Comparison of ENCODE assay signal across 38 mouse cellular contexts in the genomic region with DNA sequence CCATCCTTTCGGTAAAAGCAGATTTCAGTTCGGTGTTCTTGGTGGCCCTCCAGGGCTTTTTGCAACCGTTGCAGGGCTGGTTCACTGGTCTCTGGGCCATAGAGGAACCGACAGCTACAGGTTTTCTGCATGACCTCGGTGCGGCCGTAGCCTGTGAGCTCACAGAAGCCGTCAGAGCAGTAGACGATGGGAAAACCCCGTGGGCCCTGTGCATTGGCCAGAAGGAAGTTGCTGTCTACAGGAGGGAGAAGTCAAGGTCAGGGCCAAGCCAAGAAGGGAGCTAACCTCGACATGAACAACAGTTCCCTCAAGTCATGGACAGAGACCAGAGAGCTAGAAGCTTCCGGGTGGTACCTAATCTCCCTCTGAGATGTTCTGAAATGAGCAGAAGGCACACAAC. TPM values are rescaled to one million over a fixed set of nuclear protein-coding genes. Genes with fewer than 3 reads are reported as not detected.
DNase-seq lines count a peak whose midpoint lies in the region; ATAC-seq and TF ChIP-seq lines count a peak whose summit lies in the region.
"Had no signal": no experiment of that assay in that cellular context is flagged by ENCODE, and none has a peak within 500 bp of the region (broad histone marks: within the 10 kb centered on the region; RNA-seq: fewer than 3 reads in every experiment).

No protein-coding gene starts in this region.

- H3K4me1 ChIP-seq in midbrain, embryonic 15.5 days, result peaks cover 28% of the 10 kb centered on the region
- peaks cover 13% of the 10 kb centered on the region for H3K4me1 ChIP-seq in midbrain, embryonic 11.5 days (ENCODE audit: control insufficient read depth, insufficient read depth, low read length)
- no peaks in the 10 kb centered on the region for H3K4me1 ChIP-seq in lung, postnatal 0 days (ENCODE audit: insufficient read depth, low read depth, low read length)

- no peak overlapping the region for H3K27ac ChIP-seq in midbrain, embryonic 15.5 days
- H3K27ac ChIP-seq in midbrain, embryonic 11.5 days (ENCODE audit: low read depth, low read length), result no peak overlapping the region
- no peak overlapping the region for H3K27ac ChIP-seq in lung, postnatal 0 days (ENCODE audit: low read length)
- H3K27ac ChIP-seq: heart, embryonic 13.5 days; intestine, embryonic 15.5 days; kidney, postnatal 0 days; liver, embryonic 13.5 days; macrophage; neural tube, embryonic 12.5 days; stomach, embryonic 15.5 days had no signal

- no peak for ATAC-seq in midbrain, embryonic 15.5 days (replicated peaks)
- no peak for ATAC-seq in midbrain, embryonic 11.5 days (ENCODE audit: low FRiP score)
- ATAC-seq in lung, postnatal 0 days, result no peak
- ATAC-seq: forebrain, embryonic 14.5 days; intestine, embryonic 15.5 days; Patski had no signal

- intact Hi-C loops in heart, postnatal 25 days (cut with DNase I), result no loop called here

- no peak for TF ChIP-seq EP300 in lung, postnatal 0 days (IDR thresholded peaks at IDR 0.05)

- H3K36me3 ChIP-seq in midbrain, embryonic 15.5 days (replicated peaks), result peaks cover 9% of the 10 kb centered on the region; the same call in 1 of the 2 replicates
- no peaks in the 10 kb centered on the region for H3K36me3 ChIP-seq in midbrain, embryonic 11.5 days (ENCODE audit: control insufficient read depth, insufficient read depth, low read length)
- no peaks in the 10 kb centered on the region for H3K36me3 ChIP-seq in lung, postnatal 0 days (ENCODE audit: insufficient read depth, low read length)
- H3K36me3 ChIP-seq: heart, embryonic 13.5 days; intestine, embryonic 15.5 days; liver, embryonic 13.5 days; stomach, embryonic 15.5 days had no signal

- peak; percentile 86 for DNase-seq in heart, adult 11 months
- DNase-seq in heart, postnatal 25 days (ENCODE audit: low spot score), result no peak
- DNase-seq in midbrain, embryonic 11.5 days (ENCODE audit: low spot score, missing footprints), result no peak
- DNase-seq in B cell, adult 2 months, result peak; percentile 50 to 60
- peak; percentile 25 to 46 for DNase-seq in natural killer cell, adult 2 months (ENCODE audit: low spot score in 2 of 2)
- DNase-seq in lung, postnatal 0 days (ENCODE audit: low spot score), result no peak
- DNase-seq: adrenal gland, postnatal 10 days; cerebellum, adult 8-10 months; cerebellum, postnatal 36 days; gastrocnemius, postnatal 25 days; heart, postnatal 10 days; kidney, adult 8-10 months; kidney, postnatal 4 days; left cerebral cortex, postnatal 4 days; liver, embryonic 13.5 days; lung, adult 18-20 months; lung, postnatal 10 days; right cerebral cortex, postnatal 4 days had no signal

- H3K9ac ChIP-seq in midbrain, embryonic 15.5 days, result no peak overlapping the region
- no peak overlapping the region for H3K9ac ChIP-seq in midbrain, embryonic 11.5 days (ENCODE audit: low read length)
- H3K9ac ChIP-seq in lung, postnatal 0 days (replicated peaks; ENCODE audit: low read depth), result no peak overlapping the region
- H3K9ac ChIP-seq: heart, embryonic 13.5 days; intestine, embryonic 15.5 days; liver, embryonic 13.5 days; neural tube, embryonic 12.5 days; stomach, embryonic 15.5 days had no signal

- no peaks in the 10 kb centered on the region for H3K9me3 ChIP-seq in midbrain, embryonic 15.5 days
- H3K9me3 ChIP-seq in midbrain, embryonic 11.5 days (ENCODE audit: control insufficient read depth, low read length), result no peaks in the 10 kb centered on the region
- no peaks in the 10 kb centered on the region for H3K9me3 ChIP-seq in lung, postnatal 0 days (ENCODE audit: low read length)
- H3K9me3 ChIP-seq: heart, embryonic 13.5 days; intestine, embryonic 15.5 days; liver, embryonic 13.5 days; neural tube, embryonic 12.5 days; stomach, embryonic 15.5 days had no signal

- WGBS in midbrain, embryonic 15.5 days, result 90% methylated on average over 12 of the region's 12 CpGs
- 89% methylated on average over 12 of the region's 12 CpGs for WGBS in midbrain, embryonic 11.5 days
- 79% methylated on average over 12 of the region's 12 CpGs for WGBS in lung, postnatal 0 days

- peak overlapping the region; percentile 77 for H3K4me2 ChIP-seq in midbrain, embryonic 15.5 days
- no peak overlapping the region for H3K4me2 ChIP-seq in midbrain, embryonic 11.5 days
- no peak overlapping the region for H3K4me2 ChIP-seq in lung, postnatal 0 days (replicated peaks; ENCODE audit: low read depth, low read length)
- H3K4me2 ChIP-seq: heart, embryonic 13.5 days; intestine, embryonic 15.5 days; liver, embryonic 13.5 days; stomach, embryonic 15.5 days had no signal

- no peaks in the 10 kb centered on the region for H3K27me3 ChIP-seq in midbrain, embryonic 15.5 days (replicated peaks)
- H3K27me3 ChIP-seq in midbrain, embryonic 11.5 days (ENCODE audit: control insufficient read depth, insufficient read depth, low read length), result peaks cover 11% of the 10 kb centered on the region
- H3K27me3 ChIP-seq in lung, postnatal 0 days (replicated peaks; ENCODE audit: insufficient read depth, low read length), result peaks cover 13% of the 10 kb centered on the region

- H3K4me3 ChIP-seq in midbrain, embryonic 15.5 days, result no peak overlapping the region
- no peak overlapping the region for H3K4me3 ChIP-seq in midbrain, embryonic 11.5 days (ENCODE audit: low read depth, low read length)
- no peak overlapping the region for H3K4me3 ChIP-seq in lung, postnatal 0 days (ENCODE audit: low read depth, low read length)
- H3K4me3 ChIP-seq: heart, embryonic 13.5 days; intestine, embryonic 15.5 days; liver, embryonic 13.5 days; neural tube, embryonic 12.5 days; stomach, embryonic 15.5 days had no signal

- TF ChIP-seq CTCF in lung, postnatal 0 days (IDR thresholded peaks at IDR 0.05), result no peak

RNA-seq across cellular contexts. Expression of a gene that starts 2.2 kb away (rescaled TPM):
- not detected for total RNA-seq in heart, postnatal 25 days (2021)
- polyA plus RNA-seq in midbrain, embryonic 15.5 days (2015; fragmentation: Nextera tagmentation; extraction: Ambion mirVana), result 10.9 and 13.6 TPM in 2 replicates
- 2.7 and 2.9 TPM in 2 replicates for polyA plus RNA-seq in midbrain, embryonic 11.5 days (2014; fragmentation: Nextera tagmentation; extraction: Ambion mirVana)
- polyA plus RNA-seq in lung, postnatal 0 days (2015; fragmentation: Nextera tagmentation; extraction: Ambion mirVana), result 0.04 TPM in 1 of 2 replicates, not detected in the other
- total RNA-seq: gastrocnemius, adult 18-20 months; gastrocnemius, postnatal 25 days; heart, adult 8-10 months; heart, postnatal 10 days; megakaryocyte-erythroid progenitor cell, adult 5-6 weeks had no signal
- polyA plus RNA-seq: heart, embryonic 13.5 days; kidney, postnatal 0 days; liver, embryonic 13.5 days; macrophage had no signal

RNA-seq across cellular contexts. Expression of a gene that starts 5.2 kb away (rescaled TPM):
- not detected for total RNA-seq in heart, postnatal 25 days (2021)
- 2.3 and 3.3 TPM in 2 replicates for polyA plus RNA-seq in midbrain, embryonic 15.5 days (2015; fragmentation: Nextera tagmentation; extraction: Ambion mirVana)
- polyA plus RNA-seq in midbrain, embryonic 11.5 days (2014; fragmentation: Nextera tagmentation; extraction: Ambion mirVana), result not detected in 2 replicates
- not detected in 2 replicates for polyA plus RNA-seq in lung, postnatal 0 days (2015; fragmentation: Nextera tagmentation; extraction: Ambion mirVana)
- total RNA-seq: adrenal gland, postnatal 10 days; gastrocnemius, adult 18-20 months; gastrocnemius, postnatal 25 days; heart, adult 8-10 months; heart, postnatal 10 days; layer of hippocampus, adult 8-10 months; layer of hippocampus, postnatal 25 days; left cerebral cortex, adult 8-10 months; left cerebral cortex, postnatal 4 days; megakaryocyte-erythroid progenitor cell, adult 5-6 weeks; MEL had no signal
- polyA plus RNA-seq: embryonic facial prominence, embryonic 11.5 days; heart, embryonic 13.5 days; hindbrain, embryonic 11.5 days; intestine, embryonic 15.5 days; kidney, postnatal 0 days; limb, embryonic 14.5 days; liver, embryonic 13.5 days; macrophage; Patski; stomach, embryonic 15.5 days had no signal

RNA-seq across cellular contexts. Expression of a gene that starts 13.2 kb away (rescaled TPM):
- total RNA-seq in heart, postnatal 25 days (2021), result 10 to 100 TPM in 1 of 2 experiments, 1 to 10 TPM in 1; 9.5 to 11.3 TPM
- 5.7 and 6.4 TPM in 2 replicates for polyA plus RNA-seq in midbrain, embryonic 15.5 days (2015; fragmentation: Nextera tagmentation; extraction: Ambion mirVana)
- 1.3 and 1.7 TPM in 2 replicates for polyA plus RNA-seq in midbrain, embryonic 11.5 days (2014; fragmentation: Nextera tagmentation; extraction: Ambion mirVana)
- polyA plus RNA-seq in lung, postnatal 0 days (2015; fragmentation: Nextera tagmentation; extraction: Ambion mirVana), result 4.9 and 6.4 TPM in 2 replicates

RNA-seq across cellular contexts. Expression of a gene that starts 19.6 kb away (rescaled TPM):
- 10 to 100 TPM; 62.1 to 66.8 TPM for total RNA-seq in heart, postnatal 25 days (2021)
- polyA plus RNA-seq in midbrain, embryonic 15.5 days (2015; fragmentation: Nextera tagmentation; extraction: Ambion mirVana), result 39.3 and 40.9 TPM in 2 replicates
- 83.6 and 85.0 TPM in 2 replicates for polyA plus RNA-seq in midbrain, embryonic 11.5 days (2014; fragmentation: Nextera tagmentation; extraction: Ambion mirVana)
- polyA plus RNA-seq in lung, postnatal 0 days (2015; fragmentation: Nextera tagmentation; extraction: Ambion mirVana), result 25.3 and 30.4 TPM in 2 replicates

RNA-seq across cellular contexts. Expression of a gene that starts 43.9 kb away (rescaled TPM):
- total RNA-seq in heart, postnatal 25 days (2021), result not detected
- polyA plus RNA-seq in midbrain, embryonic 15.5 days (2015; fragmentation: Nextera tagmentation; extraction: Ambion mirVana), result not detected in 2 replicates
- 0.47 and 0.52 TPM in 2 replicates for polyA plus RNA-seq in midbrain, embryonic 11.5 days (2014; fragmentation: Nextera tagmentation; extraction: Ambion mirVana)
- polyA plus RNA-seq in lung, postnatal 0 days (2015; fragmentation: Nextera tagmentation; extraction: Ambion mirVana), result 0.51 TPM in 1 of 2 replicates, not detected in the other
- total RNA-seq: gastrocnemius, adult 18-20 months; gastrocnemius, postnatal 25 days; heart, postnatal 10 days; layer of hippocampus, adult 8-10 months; layer of hippocampus, postnatal 25 days; left cerebral cortex, adult 8-10 months; left cerebral cortex, postnatal 4 days; megakaryocyte-erythroid progenitor cell, adult 5-6 weeks had no signal
- polyA plus RNA-seq: embryonic facial prominence, embryonic 11.5 days; forebrain, embryonic 14.5 days; frontal cortex, adult 2 months; limb, embryonic 14.5 days; macrophage; neural tube, embryonic 12.5 days; stomach, embryonic 15.5 days had no signal

Comparison
In these comparisons a context has a peak if more than half of its experiments do, and no peak if none do; other contexts are left out.
1. DNase-seq: peak in heart, adult 11 months (single experiment), B cell, adult 2 months (2 of 2) and natural killer cell, adult 2 months (2 of 2); none in heart, postnatal 25 days (single experiment), midbrain, embryonic 11.5 days (single experiment) and lung, postnatal 0 days (single experiment).